Mouse (Mus musculus): ENCODE data around the gene Apoa1. TPM values are rescaled to one million over a fixed set of nuclear protein-coding genes. Genes with fewer than 3 reads are reported as not detected.

Apoa1 gene
- polyA plus RNA-seq, 1 experiment from 2014 or later = 4.2 TPM

DNA sequence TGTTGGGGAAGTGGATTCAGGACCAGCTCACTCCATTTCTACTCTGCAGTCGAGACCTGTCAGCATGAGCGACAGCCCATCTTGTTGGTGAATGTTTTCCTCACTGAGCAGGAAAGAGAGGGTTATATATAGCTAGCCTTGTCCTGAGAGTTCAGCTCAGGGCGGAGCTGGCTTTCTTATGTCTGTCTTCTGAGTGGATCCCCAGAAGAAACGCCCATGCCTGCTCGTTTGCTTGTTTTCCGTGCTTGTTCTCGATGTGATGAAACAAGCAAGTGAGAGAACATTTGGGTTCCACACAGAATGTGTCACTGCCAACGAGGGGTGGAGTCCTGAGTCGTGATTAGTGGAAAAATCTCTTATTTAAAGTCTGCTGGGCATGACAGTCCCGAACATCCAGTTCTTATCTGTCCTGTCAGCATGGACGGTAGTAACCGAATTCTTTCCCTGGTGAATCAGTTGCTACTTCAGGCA lies 31.6 kb upstream of the Apoa1 start:
- Histone ChIP-seq H3K4me1 (no peaks in the 10 kb centered on the region), H3K27ac (no peak overlapping the region), H3K4me2 (no peak overlapping the region), H3K36me3 (replicated peaks) (peaks cover 15% of the 10 kb centered on the region), H3K27me3 (replicated peaks) (no peaks in the 10 kb centered on the region), H3K4me3 (no peak overlapping the region), H3K9me3 (no peaks in the 10 kb centered on the region), H3K9ac (no peak overlapping the region)
- WGBS = 84% methylated on average over 12 of the region's 12 CpGs
- no peak for ATAC-seq (replicated peaks)

DNA sequence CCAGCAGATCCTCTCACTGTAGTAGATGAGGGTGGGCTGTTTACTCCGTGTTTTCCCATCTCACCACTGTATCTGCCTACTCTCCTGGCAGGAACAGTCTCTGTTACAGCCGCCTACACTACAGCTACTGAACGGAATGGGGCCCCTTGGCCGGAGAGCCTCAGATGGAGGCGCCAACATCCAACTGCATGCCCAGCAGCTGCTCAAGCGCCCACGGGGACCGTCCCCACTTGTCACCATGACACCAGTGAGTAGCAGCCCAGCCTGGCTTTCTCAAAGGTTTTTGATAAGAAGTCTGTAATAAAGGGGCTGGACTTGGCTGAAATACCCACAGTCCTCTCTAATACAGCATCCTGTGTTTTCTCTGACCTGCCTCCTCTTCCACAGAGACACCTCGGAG lies 29.9 kb upstream of the Apoa1 start:
- H3K27ac ChIP-seq = no peak overlapping the region
- WGBS = 87% methylated on average over 9 of the region's 9 CpGs
- ATAC-seq (replicated peaks) = no peak

DNA sequence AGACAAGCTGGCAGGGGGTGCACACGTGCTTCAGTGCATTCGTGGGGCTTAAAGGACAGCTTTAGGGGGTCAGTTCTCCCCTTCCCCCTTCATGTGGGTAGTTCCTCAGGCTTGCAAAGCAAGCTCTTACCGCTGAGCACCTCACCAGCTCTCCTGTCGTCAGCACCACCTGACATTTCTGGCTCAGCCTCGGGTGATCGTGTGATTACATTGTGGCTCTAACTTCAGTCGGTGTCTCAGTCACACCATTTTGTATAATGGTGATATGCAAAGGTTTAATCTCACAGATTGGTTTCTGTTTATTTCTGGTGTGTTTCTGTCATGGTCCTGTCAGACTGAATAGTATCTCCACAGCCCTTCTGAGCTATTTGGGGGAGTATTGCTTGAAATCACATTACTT lies 29.4 kb upstream of the Apoa1 start:
- H3K36me3 ChIP-seq (replicated peaks) = peaks cover 20% of the 10 kb centered on the region
- H3K9me3 ChIP-seq = no peaks in the 10 kb centered on the region
- H3K4me2 ChIP-seq = no peak overlapping the region
- no peaks in the 10 kb centered on the region for H3K4me1 ChIP-seq
- H3K27me3 ChIP-seq (replicated peaks) = no peaks in the 10 kb centered on the region
- WGBS = 88% methylated on average over 7 of the region's 7 CpGs
- H3K9ac ChIP-seq = no peak overlapping the region
- H3K4me3 ChIP-seq = no peak overlapping the region
- no peak for ATAC-seq (replicated peaks)
- H3K27ac ChIP-seq = no peak overlapping the region

More for the DNA sequence above, 29.9 kb upstream of the Apoa1 start:
- no peak overlapping the region for H3K4me3 ChIP-seq
- peaks cover 20% of the 10 kb centered on the region for H3K36me3 ChIP-seq (replicated peaks)
- H3K9me3 ChIP-seq = no peaks in the 10 kb centered on the region
- no peaks in the 10 kb centered on the region for H3K27me3 ChIP-seq (replicated peaks)
- H3K4me2 ChIP-seq = no peak overlapping the region
- no peaks in the 10 kb centered on the region for H3K4me1 ChIP-seq
- H3K9ac ChIP-seq = no peak overlapping the region

DNA sequence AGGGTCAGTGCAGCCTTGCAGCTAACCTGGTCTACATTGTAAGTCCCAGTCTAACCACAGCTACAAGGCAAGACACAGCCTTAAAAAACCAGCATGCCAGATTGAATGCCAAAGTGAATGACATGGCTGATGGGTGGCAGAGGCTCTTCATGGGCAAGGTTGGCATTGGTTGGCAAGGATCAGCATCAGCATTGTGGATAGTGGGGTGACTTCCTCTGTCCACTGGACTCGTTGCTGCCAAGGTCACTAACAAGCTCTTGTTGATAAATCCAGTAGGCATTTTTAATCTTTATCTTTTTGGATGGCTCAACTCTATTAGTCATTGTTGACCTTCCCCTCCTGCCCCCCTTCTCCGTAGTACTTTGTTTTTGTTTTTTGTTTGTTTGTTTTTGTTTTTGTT lies 28.8 kb upstream of the Apoa1 start:
- ATAC-seq (replicated peaks) = no peak
- 91% methylated on average over 2 of the region's 2 CpGs for WGBS

DNA sequence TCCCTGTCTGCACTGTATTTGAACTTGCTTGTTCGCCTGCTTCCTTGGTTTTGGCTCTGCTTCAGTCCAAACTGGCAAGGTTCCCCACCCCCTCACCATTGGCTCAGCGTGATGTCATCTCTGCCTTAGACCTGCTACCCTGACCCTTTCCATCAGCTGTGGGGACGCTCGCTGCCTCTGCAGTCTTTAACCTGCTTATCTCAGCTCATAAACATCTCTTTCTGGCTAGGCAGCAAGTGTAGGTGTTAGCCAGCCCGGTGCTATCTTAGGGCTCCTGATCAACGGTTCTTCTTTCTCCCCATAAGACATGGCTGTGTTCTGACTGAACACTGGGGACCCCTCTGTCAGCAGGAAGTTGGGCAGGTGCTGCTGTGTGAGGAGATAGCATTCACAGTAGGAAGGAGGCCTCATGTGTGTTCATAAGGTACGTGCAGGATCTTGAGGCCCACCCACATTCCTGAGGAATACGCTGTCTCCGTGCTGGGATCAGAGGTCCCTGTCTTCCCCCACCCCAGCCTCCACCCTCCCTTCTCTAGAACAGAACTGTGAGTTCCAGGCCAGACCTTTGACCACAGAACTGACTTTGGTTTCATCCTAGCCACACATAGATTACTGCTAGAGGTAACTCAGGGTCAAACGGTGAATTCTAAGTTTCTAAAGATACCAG lies 21.4 kb upstream of the Apoa1 start:
- Histone ChIP-seq H3K4me2 (no peak overlapping the region), H3K27me3 (replicated peaks) (no peaks in the 10 kb centered on the region), H3K4me1 (no peaks in the 10 kb centered on the region), H3K27ac (no peak overlapping the region), H3K36me3 (replicated peaks) (peaks cover 22% of the 10 kb centered on the region), H3K9ac (no peak overlapping the region), H3K4me3 (no peak overlapping the region), H3K9me3 (no peaks in the 10 kb centered on the region)
- 92% methylated on average over 10 of the region's 10 CpGs for WGBS
- ATAC-seq (replicated peaks) = no peak

More for the DNA sequence above, 28.8 kb upstream of the Apoa1 start:
- H3K4me3 ChIP-seq = no peak overlapping the region
- H3K9ac ChIP-seq = no peak overlapping the region
- no peaks in the 10 kb centered on the region for H3K4me1 ChIP-seq
- H3K4me2 ChIP-seq = no peak overlapping the region
- no peak overlapping the region for H3K27ac ChIP-seq
- H3K36me3 ChIP-seq (replicated peaks) = peaks cover 25% of the 10 kb centered on the region
- H3K9me3 ChIP-seq = no peaks in the 10 kb centered on the region
- H3K27me3 ChIP-seq (replicated peaks) = no peaks in the 10 kb centered on the region

DNA sequence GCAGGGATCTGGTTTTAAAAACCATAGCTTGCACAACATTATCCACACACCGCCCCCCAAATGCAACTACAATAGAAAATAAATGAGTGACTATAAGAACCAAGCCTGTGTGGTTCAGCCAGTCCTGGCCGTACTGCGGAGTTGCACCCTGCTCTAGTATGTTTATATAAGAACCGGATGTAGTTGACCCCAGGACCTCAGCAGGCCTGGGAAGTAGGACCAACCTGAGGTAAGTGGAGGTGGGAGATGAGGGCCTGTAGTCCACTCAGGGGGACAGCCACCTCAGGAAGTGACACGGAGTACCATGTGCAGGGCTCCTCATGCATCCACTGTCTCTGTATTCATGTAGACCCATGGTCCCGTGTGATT lies 20.9 kb upstream of the Apoa1 start:
- Histone ChIP-seq H3K4me3 (no peak overlapping the region), H3K9me3 (no peaks in the 10 kb centered on the region), H3K9ac (no peak overlapping the region), H3K27ac (no peak overlapping the region), H3K4me2 (no peak overlapping the region), H3K27me3 (replicated peaks) (no peaks in the 10 kb centered on the region), H3K36me3 (replicated peaks) (peaks cover 24% of the 10 kb centered on the region), H3K4me1 (no peaks in the 10 kb centered on the region)
- no peak for ATAC-seq (replicated peaks)
- 95% methylated on average over 6 of the region's 6 CpGs for WGBS

DNA sequence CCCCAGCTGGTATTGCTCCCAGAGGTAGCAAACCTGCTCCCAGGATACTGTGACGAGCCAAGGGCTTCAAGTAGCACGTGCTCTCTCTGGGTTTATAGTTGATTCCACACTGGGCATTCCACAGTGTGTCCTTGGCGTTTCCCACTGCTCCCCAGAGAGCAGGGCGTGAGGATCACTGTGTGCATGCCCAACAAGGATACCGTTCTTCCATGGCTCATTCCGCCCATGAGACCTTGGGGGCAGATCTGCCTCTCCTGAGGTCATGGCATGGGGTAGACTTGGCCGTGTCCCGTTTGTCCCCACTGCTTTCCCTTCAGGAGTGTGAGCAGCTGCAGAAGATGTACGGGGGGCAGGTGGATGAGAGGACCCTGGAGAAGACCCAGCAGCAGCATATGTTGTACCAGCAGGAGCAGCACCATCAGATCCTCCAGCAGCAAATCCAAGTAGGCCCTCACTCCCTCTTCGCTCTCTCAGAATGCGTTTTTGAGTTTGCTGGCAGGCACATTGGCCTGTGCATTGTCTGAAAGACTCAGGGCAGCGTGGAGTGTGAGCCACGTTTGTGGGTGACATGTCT lies 19.9 kb upstream of the Apoa1 start:
- Histone ChIP-seq H3K9me3 (no peaks in the 10 kb centered on the region), H3K27ac (no peak overlapping the region), H3K4me2 (no peak overlapping the region), H3K9ac (no peak overlapping the region), H3K4me3 (no peak overlapping the region), H3K36me3 (replicated peaks) (peaks cover 26% of the 10 kb centered on the region), H3K4me1 (no peaks in the 10 kb centered on the region), H3K27me3 (replicated peaks) (no peaks in the 10 kb centered on the region)
- 88% methylated on average over 13 of the region's 13 CpGs for WGBS
- ATAC-seq (replicated peaks) = no peak

DNA sequence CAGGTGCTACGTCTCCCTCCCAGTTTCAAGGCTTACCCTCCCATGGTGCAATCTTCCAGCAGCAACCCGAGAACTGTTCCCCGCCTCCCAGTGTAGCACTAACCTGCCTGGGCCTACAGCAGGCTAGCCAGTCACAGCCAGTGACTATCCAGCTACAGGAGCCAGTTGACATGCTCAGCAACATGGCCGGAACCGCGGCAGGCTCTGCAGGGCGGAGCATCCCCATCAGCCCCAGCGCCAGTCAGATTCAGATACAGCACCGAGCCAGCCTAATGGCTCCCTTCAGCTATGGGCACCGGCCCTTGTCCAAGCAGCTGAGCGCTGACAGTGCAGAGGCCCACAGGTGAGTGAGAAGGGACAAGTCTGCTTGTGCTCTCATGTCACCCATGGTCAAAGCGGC lies 17.9 kb upstream of the Apoa1 start:
- Histone ChIP-seq H3K4me2 (no peak overlapping the region), H3K27ac (no peak overlapping the region), H3K36me3 (replicated peaks) (peaks cover 21% of the 10 kb centered on the region), H3K4me1 (no peaks in the 10 kb centered on the region), H3K9me3 (no peaks in the 10 kb centered on the region), H3K9ac (no peak overlapping the region), H3K4me3 (no peak overlapping the region), H3K27me3 (replicated peaks) (no peaks in the 10 kb centered on the region)
- ATAC-seq (replicated peaks) = no peak
- 96% methylated on average over 12 of the region's 12 CpGs for WGBS

DNA sequence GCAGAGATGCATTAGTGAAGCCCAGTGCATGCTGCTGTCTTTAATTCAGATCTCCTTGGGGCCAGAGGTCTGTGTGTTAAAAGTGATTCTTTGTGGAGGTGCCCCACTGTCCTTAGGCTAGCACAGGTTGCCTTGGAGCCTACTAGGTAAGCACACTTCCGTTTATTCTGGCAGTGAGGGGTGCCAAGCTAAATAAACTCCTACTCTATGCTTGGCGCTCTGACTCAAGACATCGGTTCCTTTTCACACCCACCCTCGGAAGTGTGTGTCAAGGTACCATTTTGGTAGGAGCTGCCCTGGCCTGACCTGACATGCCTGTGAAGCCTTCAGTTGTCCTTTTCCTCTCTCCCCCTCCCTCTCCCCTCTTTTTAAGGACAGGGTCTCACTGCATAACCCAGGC lies 14.1 kb upstream of the Apoa1 start:
- Histone ChIP-seq H3K27me3 (replicated peaks) (no peaks in the 10 kb centered on the region), H3K27ac (no peak overlapping the region), H3K36me3 (replicated peaks) (peaks cover 14% of the 10 kb centered on the region), H3K9ac (no peak overlapping the region), H3K4me1 (no peaks in the 10 kb centered on the region), H3K9me3 (no peaks in the 10 kb centered on the region), H3K4me3 (no peak overlapping the region), H3K4me2 (no peak overlapping the region)
- no peak for ATAC-seq (replicated peaks)
- over 99% methylated on average over 4 of the region's 4 CpGs for WGBS

DNA sequence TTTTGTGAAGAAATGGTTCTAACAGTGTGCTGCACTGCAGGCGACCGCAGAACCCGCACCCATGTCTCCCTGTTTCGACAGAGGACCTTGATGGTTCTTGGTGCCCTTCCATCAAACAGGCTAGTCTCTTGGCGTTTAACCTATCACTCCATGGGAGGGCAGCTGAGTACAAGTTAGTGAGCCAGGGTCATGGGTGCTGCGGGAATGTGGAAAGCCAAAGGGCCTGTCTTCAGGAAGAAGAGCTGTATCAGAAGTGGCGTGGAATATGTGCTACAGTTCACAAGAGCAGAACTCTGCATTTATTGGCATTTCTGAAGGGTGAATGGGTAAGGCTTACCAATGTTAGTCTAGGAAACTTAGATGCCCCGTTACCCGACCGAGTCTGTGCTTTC lies 13.4 kb upstream of the Apoa1 start:
- H3K4me3 ChIP-seq = no peak overlapping the region
- H3K27ac ChIP-seq = no peak overlapping the region
- H3K9me3 ChIP-seq = no peaks in the 10 kb centered on the region
- no peaks in the 10 kb centered on the region for H3K27me3 ChIP-seq (replicated peaks)
- H3K9ac ChIP-seq = no peak overlapping the region
- no peak for ATAC-seq (replicated peaks)
- WGBS = 97% methylated on average over 10 of the region's 10 CpGs
- no peak overlapping the region for H3K4me2 ChIP-seq
- H3K4me1 ChIP-seq = no peaks in the 10 kb centered on the region
- H3K36me3 ChIP-seq (replicated peaks) = peaks cover 11% of the 10 kb centered on the region

DNA sequence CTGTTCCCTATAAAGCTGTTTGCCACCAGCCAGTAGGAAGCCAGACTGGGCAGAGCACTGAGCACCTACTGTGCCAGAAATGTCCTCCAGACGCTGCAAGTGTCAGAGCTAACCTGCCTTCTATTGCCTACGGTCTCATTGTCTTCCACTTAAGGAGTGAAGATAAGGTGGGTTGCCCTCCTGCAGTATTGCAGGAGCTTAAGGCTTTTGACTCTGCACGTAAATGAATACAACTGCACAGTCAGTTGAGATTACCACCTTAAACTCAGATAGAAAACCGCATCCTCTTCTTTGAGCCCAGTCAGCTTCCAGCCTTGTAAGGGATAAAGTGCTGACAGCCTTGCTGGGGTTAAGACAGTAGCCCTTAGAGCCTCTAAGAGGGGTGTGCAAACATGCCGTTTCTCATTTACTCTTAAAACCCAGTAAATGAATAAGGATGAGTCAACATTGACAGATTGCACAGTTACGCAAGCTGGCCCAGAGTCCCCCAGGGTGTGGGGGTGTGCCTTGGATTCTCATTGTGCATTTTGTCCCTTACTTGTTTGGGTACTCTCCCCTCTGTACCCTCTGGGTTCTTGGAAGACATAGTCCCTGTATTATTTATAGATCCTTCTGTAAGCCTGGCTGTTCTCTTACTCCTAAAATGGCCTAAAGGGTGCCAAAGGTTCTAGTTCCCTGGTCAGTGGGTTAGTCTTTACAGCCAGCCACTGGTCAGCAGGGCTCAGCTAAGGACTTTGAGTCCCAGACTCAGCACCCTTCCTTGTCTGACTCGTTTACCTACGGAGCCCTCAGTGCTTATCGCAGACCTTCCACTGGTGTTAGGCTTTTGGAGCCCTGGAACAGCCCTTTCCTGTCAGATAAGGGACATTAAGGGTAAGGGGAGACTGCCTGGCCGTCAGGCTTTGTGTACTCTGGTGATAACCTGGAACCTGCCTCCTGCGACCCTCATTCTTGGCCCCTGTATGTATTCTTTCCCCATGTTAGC lies 12.8 kb upstream of the Apoa1 start:
- ATAC-seq (replicated peaks) = no peak
- no peaks in the 10 kb centered on the region for H3K4me1 ChIP-seq
- no peak overlapping the region for H3K4me3 ChIP-seq
- H3K9ac ChIP-seq = no peak overlapping the region
- WGBS = 83% methylated on average over 11 of the region's 11 CpGs
- H3K4me2 ChIP-seq = no peak overlapping the region
- H3K27me3 ChIP-seq (replicated peaks) = no peaks in the 10 kb centered on the region
- H3K27ac ChIP-seq = no peak overlapping the region
- H3K36me3 ChIP-seq (replicated peaks) = peaks cover 17% of the 10 kb centered on the region
- H3K9me3 ChIP-seq = no peaks in the 10 kb centered on the region

DNA sequence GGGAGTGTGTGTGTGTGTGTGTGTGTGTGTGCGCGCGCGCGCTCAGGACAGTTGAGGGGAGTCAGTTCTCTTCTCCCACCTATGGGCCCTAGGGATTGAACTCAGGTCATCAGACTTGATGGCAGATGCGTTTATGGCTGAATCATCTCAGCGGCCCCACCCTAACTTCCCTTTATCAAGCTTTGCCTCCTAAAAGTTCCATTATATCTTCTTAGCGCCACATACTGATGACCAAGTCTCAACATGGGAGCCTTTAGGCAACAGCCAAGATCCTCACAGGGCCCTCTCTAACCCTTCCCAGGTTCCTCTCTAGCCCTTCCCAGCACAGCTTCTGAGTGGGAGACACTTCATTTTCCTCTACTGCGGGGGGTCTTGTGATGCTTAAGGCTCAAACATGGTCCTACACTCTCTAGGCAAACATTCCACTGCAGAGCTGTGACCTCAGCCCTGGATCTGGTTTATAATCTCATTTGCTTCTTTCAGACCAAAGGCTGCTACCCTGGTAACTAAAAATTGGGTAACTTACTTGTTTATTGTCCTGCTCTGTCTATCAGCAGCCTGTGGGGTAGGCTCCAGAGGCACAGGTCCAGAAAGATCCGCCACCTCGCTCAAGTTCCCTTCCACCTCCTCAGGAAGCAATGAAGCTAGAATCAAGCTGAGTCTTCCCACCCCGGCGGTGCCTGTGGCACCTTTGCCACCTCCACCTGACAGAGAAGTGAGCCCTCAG lies 11.5 kb upstream of the Apoa1 start:
- 94% methylated on average over 13 of the region's 13 CpGs for WGBS
- Histone ChIP-seq H3K4me3 (no peak overlapping the region), H3K9me3 (no peaks in the 10 kb centered on the region), H3K36me3 (replicated peaks) (peaks cover 24% of the 10 kb centered on the region; the same call in 1 of the 2 replicates), H3K27ac (no peak overlapping the region), H3K27me3 (replicated peaks) (no peaks in the 10 kb centered on the region), H3K4me1 (no peaks in the 10 kb centered on the region), H3K4me2 (no peak overlapping the region), H3K9ac (no peak overlapping the region)
- no peak for ATAC-seq (replicated peaks)

Data from midbrain, embryonic 15.5 days (tissue).